Mouse (Mus musculus): ENCODE results near the gene Herc6.

DNA sequence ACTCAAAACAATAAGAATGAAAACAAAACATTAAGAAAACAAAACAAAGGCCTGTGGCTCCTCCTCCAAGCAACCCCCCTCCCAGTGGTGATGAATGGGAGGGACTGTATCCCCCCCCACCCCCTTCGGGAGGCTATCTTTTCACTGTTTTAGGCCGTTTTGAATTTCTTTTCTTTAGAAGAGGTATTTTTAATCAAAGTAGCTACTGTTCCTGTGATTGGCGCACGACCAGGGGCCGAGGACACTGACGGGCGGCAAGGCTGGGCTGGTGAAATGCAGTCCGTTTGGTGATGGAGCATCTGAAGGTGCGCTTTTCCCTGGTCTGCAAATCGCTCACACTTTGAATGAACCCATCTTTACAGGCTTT lies 121.6 kb downstream of the Herc6 start, which contains the start of gene Lancl2:
- no peak for TF ChIP-seq CTCF (IDR thresholded peaks at IDR 0.05; ENCODE audit: low read depth)
- no peak for TF ChIP-seq EP300 (IDR thresholded peaks at IDR 0.05; ENCODE audit: low read depth)
